Mouse (Mus musculus) heart, postnatal 0 days (tissue): ENCODE measurements around the gene Sgpl1.

Experiments used
- CTCF ChIP-seq: IDR thresholded peaks from 2 replicates; pipeline ENCODE4 v1.5.1; 2016; ENCODE audit warnings: antibody characterized with exemption, control low read depth, low read depth
- EP300 ChIP-seq: IDR thresholded peaks from 2 replicates; pipeline ENCODE4 v1.6.1; 2016; ENCODE audit warnings: antibody characterized with exemption, low read depth

- TF ChIP-seq CTCF (no peak), EP300 (no peak)
These were observed 47.1 kb upstream of the Sgpl1 start for GRCm38 (mm10) chr10:61194611-61195010.
